Mouse (Mus musculus): ENCODE measurements around the gene Gins2.

Gene Gins2

DNA sequence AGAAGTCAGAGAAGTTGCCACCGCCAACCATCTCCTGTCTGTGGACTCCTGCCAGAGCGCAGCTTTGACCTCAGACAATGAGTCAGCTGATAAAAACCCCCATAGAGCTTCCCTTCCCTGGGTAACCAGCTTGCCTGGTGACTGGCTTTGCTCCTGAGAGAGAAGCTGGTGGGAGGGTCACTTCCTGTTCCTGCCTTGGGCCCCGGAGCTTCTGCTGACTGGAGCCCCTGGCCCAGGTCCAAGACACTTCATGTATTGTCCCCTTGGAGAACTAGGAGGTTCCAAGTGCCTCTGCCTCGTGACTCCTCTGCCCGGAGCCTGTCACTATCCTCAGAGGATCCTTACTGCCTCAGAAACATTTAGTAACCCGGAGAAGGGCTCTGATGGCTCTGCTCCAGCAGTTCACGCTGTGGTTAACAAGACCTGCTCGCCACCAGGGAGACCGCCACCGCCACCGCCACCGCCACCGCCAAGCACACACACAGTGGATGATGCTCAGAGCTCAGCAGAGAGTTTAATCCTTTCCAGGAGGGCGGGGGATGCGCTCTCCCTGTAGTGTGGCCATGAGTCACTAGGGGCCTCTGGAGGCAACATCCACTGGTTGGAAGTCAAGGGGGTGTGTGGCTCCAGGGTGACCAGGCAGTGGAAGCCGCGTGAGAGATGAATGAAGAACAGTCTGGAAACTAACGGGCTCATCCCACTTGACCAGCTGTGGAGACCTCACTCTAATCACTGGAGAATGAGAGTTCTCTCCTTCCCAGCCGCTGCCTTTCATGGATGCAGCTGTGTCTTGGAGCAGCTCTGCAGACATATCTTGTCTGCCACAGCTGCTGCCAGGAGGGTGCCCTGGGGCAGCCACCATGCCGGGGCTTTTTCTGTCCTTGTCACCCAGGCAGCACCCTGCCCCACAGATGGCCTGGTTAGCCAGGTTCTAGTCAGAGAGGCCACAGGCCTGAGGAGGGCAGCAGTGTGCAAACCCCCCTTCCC, 25.0 kb downstream of the Gins2 start:
- DNase-seq: peak; percentile 80

DNA sequence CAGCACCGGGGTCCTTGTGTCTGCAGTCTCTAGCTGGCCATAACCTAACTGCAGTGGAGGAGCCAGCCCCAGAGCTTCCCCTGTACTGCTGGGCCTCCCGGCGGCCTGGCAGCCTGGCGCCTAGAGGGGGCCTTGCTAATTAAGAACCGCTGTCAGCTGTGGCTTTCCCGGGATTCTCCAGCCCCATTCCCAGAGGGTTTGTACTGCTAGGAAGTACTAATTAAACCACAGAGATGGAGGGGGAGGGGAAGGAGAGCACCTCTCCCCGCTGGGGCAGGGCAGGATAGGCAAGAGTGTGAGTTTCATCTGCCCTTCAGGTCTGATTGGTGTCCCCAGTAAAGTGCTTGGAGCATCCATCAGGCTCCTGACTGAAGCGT, 25.8 kb downstream of the Gins2 start:
- DNase-seq: no peak

DNA sequence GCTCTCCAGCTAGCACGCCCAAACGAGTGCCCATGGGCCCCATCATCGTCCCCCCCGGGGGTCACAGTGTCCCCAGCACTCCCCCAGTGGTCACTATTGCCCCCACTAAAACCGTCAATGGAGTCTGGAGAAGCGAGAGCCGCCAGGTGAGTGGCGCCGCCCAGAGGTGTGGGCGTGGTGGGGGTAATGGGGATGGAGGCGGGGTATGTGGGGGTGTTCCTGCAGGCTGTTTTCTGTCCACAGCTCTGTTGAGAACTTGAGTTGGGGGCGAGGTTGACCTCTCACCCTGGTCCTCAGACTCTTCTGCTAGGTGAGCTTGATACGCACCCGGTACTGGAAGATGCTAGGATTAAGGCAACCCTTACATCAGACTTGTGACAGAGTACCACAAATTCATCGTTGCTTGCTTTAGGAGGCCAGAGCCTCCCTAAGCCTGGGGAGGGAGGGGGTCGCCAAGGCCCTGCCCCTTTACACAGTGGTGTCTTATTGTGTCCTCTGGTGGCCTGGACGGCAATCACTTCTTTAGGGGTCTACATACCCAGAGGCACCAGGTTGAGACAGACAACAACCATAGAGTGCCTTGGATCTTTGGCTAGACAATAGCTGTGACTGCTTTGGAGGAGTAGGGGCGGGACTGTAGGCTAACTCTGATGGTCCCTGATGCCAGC, 26.3 kb downstream of the Gins2 start:
- DNase-seq: no peak

DNA sequence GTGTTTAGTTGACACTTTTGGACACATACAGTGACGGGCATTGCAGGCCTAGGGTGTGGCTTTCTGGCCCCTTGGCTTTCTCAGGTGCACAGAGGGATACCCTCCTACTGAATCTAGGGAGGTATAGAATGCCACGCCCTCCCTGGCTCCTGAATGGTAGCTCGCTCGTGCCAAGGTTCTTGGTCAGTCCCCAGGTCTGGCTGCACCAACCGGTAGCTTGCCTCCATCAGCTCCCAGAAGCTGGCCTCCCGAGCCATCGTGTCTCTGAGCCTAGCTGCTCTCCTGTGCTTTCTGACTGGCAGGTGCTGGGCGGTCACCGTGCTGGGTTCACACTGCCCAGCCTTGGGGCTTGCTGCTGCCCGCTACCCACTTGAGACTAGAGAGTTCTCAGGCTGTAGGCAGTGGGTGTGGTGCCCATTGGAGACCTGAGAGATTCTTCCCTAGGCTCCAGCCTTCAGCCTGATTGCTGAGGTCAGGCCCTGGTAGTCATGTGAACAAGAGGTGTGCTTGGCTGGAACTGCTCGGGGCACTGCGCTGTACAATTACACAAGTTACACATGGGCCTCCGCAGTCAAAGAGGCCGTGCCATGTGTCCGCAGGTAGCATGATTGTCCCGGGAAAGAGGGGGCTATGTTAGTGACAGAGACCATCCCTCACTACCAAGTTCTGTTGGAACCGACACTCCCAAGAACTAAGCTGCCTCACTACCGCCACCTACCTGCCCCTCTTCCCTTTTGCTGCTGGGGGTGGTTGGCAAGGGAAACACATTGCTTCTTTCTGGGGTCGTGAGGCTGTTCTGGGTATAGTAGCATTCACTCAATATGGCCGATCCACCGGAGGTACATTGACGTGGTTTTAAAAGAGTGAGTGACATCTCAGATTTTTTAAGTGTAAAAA, 27.3 kb downstream of the Gins2 start:
- DNase-seq: no peak

DNA sequence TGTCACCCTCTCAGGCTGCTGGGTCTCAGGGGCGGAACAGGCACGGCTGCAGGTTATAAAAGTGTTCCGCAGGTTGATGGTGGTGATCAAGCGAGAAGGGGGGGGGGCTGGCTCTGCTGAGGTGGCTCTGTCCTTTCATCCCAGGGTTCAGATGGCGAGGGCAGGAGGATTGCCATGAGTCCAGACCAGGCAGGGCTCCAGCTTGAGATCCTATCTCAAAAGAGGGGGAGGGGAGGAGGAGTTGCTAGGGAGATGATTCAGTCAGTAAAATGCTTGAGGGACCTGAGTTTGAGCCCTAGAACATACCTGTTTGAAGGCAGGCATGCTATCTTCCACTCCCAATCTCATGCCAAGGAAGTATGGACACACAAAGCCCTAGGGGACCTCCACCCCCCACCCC, 28.6 kb downstream of the Gins2 start:
- no peak for DNase-seq

DNA sequence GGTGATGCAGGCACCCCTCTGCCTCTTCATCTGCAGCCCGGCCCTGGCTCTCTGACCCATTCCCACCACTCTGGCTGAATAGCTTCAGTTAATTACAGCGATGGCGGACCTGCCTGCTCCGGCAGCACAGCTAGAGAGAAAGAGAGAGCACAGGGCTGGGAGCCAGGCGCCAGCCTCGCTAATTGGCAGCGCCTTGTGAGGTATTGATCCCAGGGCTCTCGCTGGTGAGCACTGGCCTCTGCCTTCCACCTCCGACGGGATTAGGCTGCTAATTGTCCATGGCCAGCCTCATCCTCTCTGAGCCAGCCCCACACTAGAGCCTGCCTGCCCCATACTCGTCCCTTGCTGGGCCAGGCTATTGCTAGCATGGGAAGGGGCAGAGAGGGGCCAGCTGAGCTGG, 29.4 kb downstream of the Gins2 start:
- DNase-seq: no peak

DNA sequence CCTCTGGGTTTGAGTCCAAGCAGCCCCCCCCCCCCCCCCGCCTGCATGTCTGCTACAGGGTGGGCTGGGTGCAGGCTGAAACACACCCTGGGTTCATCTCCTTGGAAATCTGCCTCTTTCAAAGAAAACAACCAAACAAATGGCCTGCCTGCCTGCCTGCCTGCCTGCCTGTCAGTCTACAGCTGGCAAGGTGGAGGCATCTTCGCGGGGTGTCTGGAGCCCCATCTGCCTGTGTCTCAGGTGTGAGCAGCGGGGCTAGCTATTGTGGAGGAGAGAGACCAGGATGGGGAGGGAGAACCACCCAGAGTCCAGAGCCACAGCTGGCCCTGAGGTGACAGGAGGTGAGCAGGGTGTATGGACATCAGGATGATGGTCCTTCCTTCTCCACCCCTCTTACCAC, 30.9 kb downstream of the Gins2 start:
- DNase-seq: no peak

DNA sequence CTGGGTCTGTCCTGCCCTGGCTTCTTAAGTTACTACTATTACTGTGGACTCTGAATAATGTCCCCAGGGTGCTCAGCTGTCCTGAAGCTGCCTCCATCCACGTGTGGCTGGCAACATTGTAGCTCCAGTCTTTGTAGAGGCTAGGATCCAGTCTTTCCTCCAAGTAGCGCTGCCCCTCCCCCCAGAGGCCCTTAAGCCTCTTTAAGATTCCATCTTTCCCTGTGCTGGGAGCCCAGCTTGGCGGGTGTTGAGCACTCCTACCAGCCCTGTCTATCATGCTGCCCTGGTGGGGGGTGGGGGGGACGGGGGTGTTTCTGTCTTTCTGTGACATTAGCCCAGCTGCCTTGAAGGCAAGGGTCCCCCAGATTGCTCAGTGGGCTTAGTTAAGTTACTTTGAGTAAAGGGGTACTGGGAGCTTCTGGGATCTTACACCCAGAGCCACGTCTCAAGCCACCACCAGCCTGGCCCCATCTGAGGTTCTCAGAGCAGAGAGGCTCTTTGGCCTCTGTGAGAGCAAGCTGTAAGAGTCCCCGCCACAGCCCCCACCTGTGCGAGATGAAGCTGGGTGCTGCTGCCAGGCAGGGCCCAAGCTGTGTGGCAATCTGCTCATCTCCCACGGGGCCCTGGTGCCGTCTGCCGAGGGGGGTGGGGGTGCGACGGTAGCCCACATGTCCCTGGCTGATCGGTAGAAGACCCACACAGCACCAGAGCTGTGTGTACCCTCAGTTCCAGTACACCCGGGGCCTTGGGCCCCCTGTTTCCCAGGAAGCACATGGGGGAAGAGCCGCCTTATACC, 31.7 kb downstream of the Gins2 start:
- peak; percentile 78 for DNase-seq

DNA sequence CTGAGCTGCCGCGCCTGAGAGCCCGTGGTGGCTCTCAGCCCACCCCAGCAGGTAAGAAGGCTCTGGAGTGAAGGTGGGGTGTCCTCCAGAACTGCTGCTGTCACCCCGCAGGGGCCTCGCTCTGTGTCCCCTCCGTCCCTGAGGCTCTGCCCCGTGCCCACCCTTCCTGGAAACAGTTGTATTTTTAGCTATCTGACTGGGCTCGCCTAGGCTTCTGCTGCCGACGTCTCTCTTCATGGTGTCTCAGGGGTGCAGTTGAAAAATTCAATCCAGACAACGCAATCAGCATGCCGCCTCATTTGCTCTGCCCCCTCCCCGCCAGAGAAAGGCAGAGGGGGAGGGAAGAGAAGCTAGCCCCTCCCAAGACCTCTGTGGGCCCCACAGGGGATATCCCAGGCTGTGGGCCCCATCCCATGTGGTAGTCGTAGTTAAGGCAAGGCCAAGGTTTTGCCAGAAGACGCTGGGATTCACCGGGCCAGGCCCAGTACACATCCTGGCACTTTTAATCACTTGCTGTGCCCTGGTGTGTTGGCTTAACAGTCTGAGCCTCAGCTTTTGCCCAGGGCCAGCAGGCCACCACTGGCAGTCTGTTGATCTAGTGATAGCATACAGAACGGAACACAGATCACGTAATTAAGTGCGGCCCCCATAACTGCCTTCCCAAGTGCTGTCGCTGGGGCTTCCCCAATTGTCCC, 32.8 kb downstream of the Gins2 start:
- DNase-seq: no peak

DNA sequence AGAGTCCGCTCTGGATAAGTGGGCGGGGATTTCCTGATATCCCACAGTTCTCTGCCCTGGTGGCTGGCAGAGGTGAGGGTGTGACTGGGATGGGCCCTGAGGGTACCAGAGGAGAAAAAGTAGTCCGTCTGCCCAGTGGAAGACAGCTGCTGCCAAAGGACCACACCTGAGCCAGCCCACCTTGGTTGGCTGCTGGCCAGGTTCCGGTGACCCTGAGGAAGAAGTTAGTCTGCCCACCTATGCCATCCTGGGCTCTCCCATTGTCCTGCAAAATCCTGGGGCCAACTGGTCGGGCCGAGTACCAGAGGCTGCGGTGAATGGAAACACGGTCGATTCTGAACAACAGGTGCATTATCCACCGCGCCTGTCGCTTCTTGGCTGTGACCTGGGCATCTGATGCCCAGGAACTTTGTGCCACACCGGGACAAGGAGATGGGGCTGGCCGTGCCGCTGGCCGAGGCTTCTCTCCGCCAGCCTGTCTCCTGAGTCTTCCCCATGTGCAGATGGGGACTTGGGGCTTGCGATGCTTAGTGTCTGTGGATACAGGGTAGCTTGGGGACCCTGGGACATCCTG, 34.6 kb downstream of the Gins2 start:
- DNase-seq: no peak

DNA sequence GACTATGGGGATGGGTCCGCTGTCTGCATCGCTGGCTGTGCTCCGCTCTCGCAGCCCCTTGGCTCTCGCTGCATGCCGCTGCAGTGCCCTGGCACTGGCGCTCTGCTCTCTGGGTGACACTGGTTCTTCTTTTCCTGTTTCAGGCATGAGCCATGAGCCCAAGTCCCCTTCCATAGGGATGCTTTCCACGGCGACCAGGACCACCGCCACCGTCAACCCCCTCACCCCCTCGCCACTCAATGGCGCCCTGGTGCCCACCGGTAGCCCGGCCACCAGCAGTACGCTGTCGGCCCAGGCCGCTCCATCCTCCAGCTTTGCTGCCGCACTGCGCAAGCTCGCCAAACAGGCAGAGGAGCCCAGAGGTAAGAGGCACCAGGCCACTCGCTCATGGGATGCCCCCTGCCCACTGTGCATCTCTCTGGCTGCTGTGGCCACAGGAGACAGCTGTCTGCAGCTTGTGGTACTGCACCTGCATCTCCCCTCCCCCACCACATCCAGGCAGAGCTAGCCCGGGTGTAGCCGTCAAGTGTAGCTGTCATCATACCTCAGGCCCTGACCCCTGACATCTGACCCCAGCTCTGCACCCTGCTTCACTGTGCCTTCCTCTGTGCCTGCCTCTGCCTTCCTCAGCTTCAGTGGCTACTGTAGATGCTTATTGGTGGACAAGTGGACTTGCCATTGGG, 35.5 kb downstream of the Gins2 start:
- DNase-seq: no peak

DNA sequence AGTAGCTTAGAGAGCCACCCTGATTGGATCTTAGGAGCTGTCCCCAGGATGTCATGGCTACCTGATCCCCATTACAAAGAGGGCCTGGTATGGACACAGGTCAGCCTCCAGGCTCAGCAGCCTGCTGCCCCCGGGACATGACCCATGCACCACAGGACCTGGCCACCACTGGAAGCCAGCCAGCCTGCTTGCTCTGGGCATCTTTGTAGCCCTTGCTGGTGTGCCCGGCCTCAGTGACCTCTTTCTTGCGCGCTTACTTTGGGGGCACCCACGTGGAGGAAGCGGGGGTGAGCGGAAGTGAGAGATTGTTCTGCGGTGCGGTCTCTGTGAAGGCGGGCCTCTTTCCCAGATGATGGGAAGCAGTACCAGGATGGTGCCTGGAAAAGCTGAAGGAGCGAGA, 36.6 kb downstream of the Gins2 start:
- DNase-seq: peak; percentile 72

DNA sequence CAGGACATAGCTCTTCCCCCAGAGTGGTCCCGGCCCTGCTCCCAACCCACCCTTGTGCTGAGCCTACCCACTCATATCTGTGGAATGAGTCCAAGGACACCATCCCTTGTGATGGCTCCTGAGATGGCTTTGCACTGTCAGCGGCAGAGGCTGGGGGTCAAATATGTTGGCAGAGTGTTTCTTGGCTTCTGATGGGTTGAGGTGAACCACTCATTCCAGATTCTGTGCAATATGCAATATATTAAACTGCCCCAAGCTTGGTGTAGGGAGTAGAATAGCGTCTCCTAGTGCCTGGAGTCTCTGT, 37.5 kb downstream of the Gins2 start:
- no peak for DNase-seq

DNA sequence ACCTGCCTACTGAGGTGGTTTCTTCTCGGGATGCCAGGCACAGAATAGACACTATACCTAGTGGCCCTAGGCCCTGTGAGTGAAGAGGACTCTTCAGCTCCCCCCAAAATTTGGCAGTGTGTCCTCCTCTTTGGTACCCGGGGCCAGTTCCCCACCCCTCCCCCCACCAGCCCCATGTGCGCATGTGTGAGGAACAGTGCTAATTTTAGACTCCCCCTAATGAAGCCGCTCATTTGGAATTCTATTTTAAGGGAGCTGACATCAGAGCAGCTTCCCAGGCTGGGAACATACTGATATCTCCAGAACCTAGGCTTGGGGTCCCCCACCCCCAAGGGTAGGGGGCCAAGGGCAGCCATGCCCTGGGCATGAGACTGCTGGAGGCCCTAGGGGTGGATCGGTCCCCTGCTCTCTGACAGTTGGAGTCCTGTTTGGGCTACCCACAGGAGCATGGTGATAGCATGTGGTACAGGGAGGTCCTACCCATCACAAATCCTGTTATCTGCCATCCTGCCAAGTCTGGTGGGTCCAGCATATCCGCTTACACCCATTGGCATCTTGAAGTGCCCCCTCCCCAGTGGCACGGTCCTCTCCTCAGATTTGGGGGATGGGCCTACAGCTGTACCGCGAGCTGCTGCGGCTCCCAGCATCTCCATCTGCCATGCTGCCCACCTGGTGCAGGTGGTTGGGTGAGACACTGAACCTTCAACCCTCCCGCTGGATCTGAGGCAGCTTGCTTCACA, 38.0 kb downstream of the Gins2 start:
- DNase-seq: peak; percentile 82

DNA sequence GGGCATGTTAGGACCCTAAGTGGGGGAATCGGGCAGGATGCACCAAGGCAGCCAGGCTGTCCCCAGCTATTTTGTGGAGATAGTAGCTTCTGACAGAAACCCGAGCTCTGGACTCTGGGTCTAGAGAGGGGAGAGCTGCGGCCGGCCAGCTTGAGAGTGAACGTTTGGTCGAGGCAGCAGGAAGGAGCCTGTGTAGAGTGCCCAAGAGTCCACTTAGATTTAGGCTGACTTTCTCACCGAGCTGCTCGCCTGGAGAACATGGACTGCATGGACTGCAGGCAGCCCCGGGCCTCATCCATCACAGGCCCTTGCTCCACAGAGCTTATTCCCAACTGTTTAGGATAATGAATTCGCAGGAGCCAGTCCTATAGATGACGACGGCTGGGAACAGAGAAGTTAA, 38.7 kb downstream of the Gins2 start:
- no peak for DNase-seq

DNA sequence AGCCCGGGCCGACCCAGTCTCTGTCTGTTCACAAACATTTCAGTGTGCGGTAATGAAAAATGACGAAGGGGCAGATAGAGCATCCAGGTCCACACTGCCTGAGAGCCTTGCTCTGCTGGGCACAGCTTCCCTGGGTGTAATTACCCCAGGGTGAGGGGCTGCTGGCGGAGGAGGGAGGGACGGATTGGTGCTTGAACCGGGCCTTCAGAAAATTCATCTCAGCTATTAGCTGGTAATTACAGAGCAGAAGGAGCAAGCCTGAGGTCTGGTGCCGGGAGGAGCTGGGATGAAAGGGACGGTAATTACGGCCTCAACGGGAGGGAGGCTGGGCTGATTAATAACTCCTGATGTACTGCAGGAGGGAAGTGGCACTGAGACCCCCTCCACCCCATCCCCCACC, 39.2 kb downstream of the Gins2 start:
- DNase-seq: no peak

DNA sequence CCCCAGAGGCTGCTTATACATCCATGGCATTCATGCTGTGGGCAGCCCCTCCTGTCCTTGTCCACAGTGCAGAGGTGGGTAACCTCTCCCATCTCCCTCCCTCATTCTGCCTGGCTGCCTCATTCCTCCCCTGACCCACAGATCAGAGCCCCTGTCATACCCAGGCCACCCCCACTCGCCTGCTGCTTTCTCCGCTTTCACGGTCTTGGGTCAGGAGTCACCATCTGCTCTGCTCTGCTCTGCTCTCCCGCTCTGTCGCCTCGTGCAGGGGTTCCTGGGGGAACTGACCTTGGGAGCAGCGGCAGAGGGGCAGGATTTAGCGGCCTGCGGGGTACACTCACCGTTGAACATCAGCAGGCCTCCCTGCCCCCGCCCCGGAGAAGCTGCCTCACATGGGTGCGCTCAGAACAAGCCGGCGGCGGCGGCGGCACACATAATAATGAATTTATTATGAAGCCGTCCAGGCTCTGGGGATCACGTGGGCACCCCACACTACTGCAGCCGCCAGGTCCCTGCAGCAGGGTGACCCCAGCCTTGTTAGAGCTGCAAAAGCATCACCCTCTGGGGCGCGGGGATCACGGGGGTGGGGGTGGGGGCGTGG, 39.7 kb downstream of the Gins2 start:
- peak; percentile 75 for DNase-seq

DNA sequence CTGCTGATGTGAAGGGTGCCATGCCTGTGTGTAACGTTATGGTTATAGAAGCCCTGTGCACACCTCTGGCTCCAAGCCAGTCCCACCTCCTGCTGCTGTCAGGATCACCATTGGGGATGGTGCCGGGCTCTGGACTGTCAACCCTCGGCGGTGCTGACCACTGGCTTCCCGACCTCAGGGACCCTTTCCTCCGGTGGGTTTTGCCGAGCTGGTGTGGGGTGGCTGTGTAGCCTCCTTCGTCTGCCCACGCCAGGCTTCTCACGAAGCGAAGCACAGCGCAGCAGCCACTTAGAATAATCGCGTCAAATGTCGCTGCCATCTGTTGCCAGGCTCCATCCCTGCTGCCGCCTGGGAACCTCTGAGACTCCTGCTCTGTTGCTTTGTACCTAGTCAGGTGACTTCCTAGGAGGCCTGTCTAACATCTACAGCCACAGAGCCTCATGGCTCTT, 40.8 kb downstream of the Gins2 start:
- peak; percentile 84 for DNase-seq

DNA sequence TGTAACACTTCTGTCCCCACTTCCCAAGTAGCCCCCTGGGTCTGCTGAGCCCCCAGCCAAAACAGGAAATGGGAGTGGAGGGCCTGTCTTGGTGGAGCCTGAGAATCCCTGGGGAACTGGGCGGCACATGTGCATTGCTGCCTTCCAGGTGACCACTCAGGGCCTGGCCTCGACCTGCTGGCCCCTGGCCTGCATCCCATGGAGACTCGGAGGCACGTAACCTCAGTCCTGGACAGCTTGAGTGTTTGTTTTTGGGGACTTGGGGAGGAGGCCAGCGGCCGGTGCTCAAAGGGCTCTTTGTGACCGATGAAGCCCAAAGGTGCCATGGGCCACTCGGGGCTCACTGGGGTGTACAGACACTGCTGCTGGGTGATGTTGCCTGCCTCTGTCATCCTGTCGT, 41.5 kb downstream of the Gins2 start:
- peak; percentile 57 for DNase-seq

DNA sequence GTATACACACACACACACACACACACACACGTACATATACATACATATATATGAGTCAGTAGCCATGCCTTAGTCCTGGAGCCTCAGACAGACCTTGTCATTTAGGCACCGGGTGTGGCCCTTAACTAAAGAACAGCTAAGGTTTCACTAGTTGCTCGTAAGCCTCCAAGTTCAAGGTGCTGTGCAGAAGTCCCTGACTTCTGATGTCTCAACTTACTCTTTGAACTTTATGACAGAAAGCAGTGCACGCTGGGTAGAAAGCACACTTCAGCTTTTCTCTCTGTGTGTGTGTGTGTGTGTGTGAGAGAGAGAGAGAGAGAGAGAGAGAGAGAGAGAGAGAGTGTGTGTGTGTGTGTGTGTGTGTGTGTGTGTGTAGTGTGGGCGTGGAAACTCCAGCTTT, 44.9 kb downstream of the Gins2 start:
- no peak for DNase-seq
